Mouse (Mus musculus) embryonic fibroblast, embryonic 13.5 days (primary cell): ENCODE measurements at regions not wholly inside any gene's neighbourhood (a gene's known extent, or its start where the extent isn't known, plus 50 kb on each side); places are given as distances from the start of the nearest gene placed in this dataset.

Source experiments
- CTCF ChIP-seq: IDR thresholded peaks from 2 replicates; pipeline ENCODE4 v1.5.1; 2011; ENCODE audit warnings: mild to moderate bottlenecking, control low read depth, low read length, moderate library complexity, borderline replicate concordance; ENCODE audit not compliant: insufficient read depth
- POLR2A ChIP-seq: IDR thresholded peaks from 2 replicates; pipeline ENCODE4 v1.6.1; 2011; ENCODE audit warnings: low read depth, mild to moderate bottlenecking, control low read depth, low read length, moderate library complexity

DNA sequence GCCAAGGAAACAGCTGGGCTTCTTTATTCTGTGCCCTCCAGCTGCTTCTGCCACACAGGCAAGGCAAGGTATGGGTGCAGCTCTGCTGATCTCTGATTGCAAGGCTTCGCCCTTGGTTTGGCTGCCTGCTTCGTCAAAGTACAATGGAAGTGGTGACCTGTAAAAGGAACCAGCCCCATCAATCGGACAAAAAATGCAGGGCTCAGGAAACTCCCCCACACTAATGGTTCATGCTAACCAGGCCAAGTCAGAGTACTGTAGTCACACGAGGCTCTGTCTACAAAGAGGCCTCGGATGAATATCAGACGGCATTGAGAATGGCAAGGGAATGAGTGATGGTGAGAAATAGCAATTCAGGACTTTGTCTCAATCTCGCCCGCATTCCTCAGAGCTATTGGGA lies 433.8 kb downstream of the Meis1 start:
- TF ChIP-seq POLR2A: no peak
- no peak for TF ChIP-seq CTCF
